Mouse (Mus musculus) fibroblast of lung, adult 2 months (primary cell): Measurements from ENCODE around the gene Ppp1cb.

Source experiments
- DNase-seq: peaks from one replicate; pipeline ENCODE4 v3.0.0-alpha.2; 2011; ENCODE audit warnings: low read depth

Ppp1cb gene

DNA sequence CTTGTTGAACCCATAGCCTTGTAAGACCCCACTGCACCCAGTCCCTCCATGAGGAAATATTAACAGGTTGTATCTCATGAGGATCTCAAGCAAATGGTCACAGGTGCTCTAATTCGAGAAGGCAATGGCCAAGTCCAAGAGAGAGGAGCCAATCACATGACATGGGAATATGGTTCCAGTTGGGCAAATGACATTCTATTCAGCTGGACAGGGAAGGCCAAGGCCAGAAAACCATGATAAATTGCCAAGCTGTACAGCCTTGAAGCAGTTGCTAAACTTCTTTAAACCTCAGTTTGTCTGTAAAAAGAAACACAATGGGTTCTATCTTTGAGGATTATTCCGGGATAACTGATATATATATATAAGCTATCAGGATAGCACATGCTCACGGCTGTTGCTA lies 14.7 kb upstream of the Ppp1cb start:
- DNase-seq = no peak

DNA sequence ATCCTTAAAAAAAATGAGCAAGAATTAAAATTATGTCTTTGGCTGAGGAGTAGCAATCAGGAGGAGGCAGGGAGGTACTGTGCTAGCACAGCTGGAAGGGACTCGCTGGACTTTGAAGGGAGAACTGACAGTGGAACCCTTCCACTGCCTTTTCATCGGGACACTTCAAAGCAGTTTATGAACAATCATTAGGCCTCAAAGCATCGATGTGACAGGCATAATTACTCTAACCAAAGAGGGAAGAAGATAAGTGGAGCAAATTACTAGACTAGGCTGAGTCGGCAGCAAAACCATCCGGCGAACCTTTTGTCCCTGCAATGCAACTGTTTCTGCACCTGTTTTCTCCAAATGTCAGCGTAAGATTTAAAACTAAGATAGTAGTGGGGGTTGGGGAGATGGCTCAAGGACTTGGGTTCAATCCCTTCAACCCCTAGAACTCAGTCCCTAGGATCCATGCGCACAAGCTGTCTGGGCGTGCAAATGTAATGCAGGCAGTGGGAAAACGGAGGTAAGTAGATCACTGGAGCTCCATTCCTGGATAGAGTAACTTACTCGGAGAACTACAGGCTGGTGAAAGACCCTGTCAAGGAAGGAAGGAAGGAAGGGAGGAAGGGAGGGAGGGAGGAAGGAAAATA lies 13.2 kb upstream of the Ppp1cb start:
- DNase-seq = no peak

DNA sequence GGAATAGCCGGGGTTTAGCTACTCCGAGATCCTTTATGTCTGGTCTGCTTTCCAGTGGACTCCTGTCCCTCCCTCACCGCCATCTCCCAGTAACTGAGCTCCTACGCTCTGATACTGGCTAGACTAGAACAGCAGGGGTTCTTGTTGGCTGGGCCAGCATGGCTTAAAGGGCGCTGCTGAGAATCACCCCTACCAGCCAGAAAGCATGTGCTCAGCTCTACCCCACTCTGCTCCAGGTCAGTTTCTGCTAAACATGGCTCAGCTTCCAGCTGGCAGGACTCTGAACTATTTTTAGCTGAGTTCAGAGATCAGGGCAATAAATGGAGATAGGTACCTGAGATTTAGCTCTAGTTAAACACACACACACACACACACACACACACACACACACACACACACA lies 12.2 kb upstream of the Ppp1cb start:
- DNase-seq = no peak

DNA sequence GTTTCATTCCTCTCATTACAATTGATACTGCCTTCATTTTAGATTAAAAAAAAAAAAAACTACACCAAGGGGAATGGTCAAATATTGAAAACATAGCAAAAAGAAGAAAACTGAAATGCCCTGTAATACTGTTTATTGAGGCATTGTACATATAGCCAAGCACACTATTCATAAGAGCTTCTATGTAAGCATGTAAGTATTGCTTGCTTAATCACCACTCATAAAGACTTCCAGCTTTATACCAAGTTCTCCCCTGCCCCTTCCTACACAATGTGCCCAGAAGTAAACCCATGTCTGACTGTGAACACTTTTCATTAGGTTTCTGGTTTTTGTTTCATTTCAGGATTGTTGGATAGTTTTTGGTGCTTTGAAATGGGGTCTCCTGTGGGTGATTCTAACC lies 11.8 kb upstream of the Ppp1cb start:
- no peak for DNase-seq

DNA sequence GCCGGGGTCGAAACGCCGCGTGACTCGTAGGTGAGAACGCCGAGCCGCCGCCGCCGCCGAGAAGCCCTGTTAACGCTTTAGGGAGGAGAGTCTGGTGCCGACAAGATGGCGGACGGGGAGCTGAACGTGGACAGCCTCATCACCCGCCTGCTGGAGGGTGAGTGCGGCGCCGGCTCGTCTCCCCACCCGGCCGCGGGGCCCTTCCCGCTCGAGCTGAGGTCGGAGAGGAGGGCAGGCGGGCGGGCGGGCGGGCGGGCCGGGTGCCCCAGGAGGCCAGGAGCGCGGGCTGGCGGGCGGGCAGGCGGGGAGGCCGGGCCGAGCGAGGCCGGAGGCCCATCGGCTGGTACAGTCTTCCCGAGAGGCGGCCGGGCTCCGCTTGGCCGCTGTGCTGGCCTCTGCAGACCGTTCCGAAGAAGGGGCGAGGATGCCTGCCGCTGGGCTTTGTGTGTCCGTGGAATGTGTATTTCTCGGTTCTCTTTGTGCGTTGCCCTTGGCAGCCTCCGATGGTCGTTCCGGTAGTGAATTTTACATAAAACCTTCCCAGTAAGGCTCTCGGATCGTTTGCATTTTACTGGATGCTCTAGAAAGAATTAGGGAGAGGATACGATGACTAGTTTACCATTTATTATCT lies 723 bp downstream of the Ppp1cb start:
- no peak for DNase-seq

DNA sequence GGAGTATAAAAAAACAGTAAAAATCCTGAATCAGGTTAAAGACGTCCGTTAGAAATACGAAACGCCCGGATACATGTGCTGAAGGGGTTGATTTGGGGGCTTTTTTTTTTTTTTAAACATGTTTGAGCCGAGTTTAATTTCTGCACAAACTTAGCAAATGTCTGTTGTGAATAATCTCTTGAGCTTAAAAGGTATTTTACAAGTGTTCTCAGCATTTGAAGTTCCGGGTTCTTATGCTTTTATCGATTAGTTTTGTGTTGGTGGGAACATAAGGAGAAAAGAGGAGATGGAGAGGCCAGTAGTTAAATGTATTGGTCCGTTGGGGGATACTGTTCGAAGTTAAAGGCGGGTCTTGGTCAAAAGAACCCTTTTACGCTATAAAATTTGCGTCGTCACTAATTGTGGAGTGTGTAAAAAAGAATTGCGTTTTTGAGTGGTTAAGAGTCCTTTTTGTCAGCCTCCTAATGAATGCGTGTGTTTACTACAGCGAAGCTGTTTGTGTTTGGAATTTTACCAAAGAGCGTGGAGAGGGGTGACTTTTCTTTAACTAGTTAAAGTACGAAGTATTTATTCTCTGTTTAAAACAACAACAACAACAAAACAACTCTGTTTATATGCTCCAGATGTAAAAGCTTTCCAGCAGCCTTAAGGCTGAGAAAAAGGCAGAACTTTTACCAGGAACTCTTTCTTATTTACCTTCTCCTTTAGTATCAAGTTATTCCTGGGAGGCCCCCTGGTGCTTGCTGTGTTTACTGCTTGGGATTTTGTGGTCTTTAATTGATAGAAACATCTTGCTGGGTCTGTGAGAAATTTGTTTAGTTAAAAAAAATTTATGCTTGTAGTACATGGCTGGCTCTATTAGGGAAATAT lies 1.5 kb downstream of the Ppp1cb start:
- DNase-seq = peak; percentile 59

DNA sequence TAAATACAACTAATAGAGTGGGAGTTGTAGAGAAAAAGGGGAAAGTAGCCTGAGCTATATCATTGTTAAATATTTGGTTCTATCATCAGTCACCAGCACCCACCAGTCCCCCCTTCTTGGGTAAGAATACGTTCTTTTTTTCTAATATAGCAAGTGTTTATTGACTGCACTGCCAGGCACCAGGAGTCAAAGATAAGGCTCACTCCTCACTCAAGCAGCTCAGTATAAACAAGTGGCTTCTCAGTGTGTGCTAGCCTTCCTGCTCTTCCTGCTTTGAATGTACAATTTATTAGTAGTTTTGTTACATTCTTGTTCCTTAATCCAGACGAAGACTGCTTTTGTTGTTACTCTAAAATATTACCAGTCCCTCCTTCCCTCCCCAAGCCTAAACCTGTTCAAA lies 2.3 kb downstream of the Ppp1cb start:
- DNase-seq = no peak

DNA sequence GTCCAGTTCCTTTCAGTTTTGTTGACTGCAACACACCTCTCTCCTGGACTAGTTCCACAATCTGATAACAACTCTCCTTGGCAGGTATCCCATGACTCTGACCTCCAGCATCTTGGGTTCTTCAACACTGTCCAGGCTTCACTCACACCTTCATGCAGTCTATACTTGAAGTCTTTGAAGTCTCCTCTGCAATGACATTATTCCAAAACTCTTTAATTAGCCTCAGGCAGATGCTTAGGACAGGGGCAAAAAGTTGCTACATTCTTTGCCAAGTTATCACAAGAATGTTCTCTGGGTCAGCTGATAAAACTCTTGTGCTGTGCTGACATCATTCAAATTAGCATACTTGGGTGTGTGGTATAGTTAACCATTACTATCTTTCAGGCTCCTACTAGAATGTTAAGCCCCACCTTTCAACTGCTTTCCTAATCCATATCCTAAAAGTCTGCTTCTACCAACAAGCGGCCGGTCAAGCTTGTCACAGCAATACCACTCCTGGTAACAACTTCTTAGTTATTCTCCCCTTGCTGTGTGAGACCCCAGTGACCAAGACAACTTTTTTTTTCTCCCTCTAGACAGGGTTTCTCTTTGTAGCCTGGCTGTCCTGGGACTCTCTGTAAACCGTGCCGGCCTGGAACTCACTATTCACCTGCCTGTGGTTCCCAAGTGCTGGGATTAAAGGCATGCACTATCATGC lies 13.8 kb downstream of the Ppp1cb start:
- DNase-seq = no peak

DNA sequence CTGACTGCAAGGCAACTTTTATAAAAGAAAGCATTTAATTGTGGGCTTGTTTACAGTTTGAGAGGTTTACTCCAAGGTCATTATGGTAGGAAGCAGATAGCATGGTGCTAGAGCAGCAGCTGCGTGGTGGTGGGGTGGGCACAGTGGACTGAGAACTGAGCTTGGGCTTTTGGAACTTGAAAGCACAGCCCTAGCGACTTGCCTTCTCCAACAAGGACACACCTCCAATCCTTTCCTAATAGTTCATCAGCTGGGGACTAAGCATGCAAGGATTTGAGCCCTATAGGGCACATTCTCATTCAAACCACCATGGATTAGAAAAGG lies 14.3 kb downstream of the Ppp1cb start:
- no peak for DNase-seq

DNA sequence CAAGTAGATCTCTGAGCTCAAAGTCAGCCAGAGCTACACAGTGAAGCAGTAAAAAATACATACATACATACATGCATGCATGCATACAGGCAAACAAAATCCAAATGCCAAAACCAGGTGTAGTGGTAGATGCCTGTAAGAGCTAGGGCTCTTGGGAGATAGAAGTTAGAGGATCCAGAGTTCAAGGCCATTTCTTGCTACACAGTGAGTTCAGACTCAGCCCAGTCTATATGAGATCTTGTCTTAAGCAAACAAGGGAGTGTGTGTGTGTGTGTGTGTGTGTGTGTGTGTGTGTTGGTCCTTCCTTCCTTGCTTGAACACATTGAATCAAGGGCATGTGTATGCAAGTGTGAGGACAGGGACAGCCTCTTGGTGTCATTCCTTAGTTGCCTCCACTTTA lies 17.9 kb downstream of the Ppp1cb start:
- no peak for DNase-seq

DNA sequence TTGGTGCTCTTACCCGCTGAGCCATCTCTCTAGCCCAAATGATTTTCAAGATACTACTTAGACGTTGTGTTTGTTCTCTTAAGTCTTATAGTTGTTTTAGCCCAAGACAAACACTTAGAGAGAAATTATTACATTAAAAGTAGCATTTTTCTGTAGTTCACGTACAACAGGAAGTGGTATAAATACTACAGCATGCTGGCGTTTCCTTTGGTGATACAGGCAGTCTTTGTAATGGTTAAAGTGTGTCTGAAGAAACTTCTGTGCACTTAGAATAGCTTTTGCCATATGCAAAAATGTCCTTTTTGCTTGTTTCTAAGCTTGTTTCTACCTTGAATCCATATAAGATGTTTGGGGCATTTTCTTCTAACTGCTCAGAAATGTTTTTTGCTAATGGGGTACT lies 20.3 kb downstream of the Ppp1cb start:
- DNase-seq = no peak

DNA sequence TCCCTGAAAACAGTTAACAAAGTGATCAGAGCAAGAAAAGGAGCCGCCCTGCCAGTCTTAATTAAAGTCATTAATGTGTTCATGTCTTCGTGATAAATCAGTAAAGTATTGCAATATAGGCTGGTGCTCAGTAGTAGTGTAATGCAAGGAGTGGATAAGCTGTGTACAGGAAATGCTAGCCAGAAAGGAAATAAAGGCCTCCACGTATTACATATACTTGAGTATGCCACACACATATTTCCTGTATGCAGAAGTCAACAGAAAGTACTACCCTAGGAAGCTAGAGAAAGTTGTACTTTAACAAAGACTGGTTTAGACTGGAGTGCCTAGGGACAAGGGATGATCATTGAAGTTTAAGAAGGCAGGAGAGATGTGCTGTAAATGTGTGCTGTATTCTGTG lies 26.8 kb downstream of the Ppp1cb start:
- DNase-seq = no peak

DNA sequence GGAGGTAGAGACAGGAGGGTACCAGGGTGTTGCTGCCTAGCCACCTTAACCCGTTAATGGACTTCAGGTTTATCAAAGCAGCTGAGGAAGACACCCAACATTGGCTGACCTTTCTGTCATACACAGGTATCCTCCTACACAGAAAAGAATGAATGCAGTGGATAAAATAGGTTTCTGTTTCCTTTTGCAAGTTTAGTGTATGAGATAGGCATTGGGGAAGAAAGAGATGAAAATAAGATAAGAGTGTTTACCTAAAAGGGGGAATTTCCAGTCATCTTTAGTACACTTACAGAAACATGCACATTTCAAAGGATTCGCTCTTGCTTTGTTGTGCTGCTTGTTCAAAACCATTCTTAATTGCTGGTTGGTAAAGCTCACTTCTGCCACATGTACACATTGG lies 29.4 kb downstream of the Ppp1cb start:
- no peak for DNase-seq

DNA sequence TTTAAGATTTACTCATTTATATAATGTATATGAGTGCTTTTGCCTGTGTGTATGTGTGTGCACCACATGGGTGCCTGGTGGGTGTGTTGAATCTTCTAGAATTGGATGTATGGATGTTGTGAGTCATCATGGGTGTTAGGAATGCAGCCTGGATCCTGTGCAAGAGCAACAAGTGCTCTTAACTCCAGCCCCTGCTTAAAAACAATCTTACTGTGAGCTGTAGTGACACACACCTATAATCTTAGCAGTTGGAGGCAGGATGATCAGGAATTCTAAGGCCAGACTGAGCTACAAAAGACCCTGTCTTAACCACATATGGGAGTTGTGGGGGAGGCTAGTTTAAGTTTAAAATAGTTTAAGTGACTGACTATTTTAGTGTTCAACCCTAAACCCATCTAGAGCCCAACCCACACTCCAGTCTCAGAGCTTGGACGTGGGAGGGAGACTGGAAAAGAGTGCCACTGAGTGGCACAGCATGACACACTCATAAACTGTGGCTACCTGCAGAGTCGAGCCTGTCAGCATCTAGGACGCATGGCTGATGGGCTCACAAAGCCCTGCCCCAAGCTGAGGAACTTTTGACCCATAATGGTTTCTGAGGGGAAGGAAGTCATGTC lies 35.5 kb downstream of the Ppp1cb start:
- no peak for DNase-seq

DNA sequence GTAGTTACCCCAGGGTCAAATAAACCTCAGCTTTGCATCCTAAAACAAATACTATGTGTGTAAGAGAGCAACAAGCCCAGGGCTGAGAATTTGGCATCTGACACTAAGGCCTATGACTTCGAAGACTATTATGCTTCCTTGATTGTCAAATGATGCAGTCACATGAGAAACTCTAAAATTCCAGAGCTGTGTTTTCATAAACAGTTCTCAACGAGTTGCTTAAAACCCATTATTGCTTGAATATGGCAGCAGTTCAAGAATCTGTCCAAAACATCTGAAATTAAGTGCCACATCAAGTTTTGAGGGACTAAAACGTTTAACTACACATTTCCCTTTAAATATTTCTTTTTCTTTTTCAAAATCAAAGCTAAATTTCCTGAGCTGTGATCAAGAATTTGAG lies 50.1 kb downstream of the Ppp1cb start:
- peak; percentile 17 for DNase-seq

DNA sequence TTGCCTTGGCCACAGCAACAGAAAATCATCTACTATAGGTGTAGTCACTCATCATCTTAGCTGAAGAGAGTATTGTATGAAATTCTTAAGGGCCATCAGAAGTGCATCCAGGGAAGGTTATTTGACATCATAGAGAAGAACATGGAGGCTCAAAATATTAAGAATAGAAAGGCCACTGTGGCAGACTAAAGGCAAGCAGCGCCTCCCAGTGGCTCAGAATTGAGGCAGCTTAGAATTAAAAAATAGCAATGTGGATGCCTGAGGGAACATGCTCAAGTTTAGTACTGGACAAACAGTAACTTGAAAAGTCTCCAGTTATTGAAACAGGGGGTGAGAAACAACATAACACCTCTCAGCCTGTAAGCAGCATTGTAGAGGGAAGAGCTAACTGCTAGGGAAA lies 61.7 kb downstream of the Ppp1cb start:
- DNase-seq = no peak

DNA sequence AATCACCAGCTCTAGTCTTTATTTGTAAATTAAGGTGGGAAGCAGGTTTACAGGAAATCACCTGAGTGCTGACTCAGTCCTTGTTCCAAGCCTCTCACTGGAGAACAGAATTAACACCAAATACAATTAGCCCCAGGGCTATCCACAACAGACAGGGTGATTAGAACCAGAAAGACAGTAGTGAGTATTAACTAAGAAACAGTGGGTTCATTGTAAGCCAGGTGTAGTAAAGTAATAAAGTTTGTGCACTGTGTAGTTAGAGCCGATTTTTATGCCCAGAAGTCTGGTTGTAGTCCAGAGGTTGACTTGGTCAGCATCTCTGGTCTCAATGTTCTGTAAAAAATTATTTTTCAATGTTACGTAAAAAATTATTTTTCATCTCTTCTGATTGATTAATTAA lies 90.8 kb downstream of the Ppp1cb start:
- DNase-seq = no peak

DNA sequence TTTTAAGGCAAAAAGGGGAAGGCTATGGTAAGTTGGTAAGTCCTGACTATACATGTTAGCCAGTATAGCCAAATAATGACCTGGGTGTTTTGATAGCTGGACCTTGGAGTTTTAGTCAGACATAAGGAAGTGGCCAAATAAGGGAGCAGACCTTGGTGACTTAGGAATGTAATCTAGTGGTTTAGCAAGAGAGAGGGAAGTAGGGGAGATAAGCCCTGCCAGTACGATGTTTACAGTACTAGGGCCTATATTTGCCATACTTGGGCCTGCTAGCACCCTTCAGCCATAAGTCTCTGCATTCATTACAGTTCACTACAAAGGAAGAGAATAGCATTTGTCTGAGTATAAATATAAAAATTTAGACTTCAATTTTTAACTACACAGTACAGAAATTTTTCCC lies 106.1 kb downstream of the Ppp1cb start:
- no peak for DNase-seq
